Comparison of ENCODE assay signal across 27 mouse cellular contexts in genomic region chr1:77859931-77860330, GRCm38 (mm10).
"Had no signal": no experiment of that assay in that cellular context is flagged by ENCODE, and none has a peak within 500 bp of the region (broad histone marks: within the 10 kb centered on the region; RNA-seq: fewer than 3 reads in every experiment).

No protein-coding gene starts in this region.

- H3K27me3 ChIP-seq: embryonic facial prominence, embryonic 12.5 days; embryonic facial prominence, embryonic 13.5 days; embryonic facial prominence, embryonic 15.5 days; forebrain, embryonic 12.5 days; forebrain, embryonic 13.5 days; forebrain, embryonic 15.5 days had no signal

- H3K4me1 ChIP-seq: embryonic facial prominence, embryonic 10.5 days; embryonic facial prominence, embryonic 12.5 days; embryonic facial prominence, embryonic 13.5 days; embryonic facial prominence, embryonic 15.5 days; forebrain, embryonic 10.5 days; forebrain, embryonic 12.5 days; forebrain, embryonic 13.5 days; forebrain, embryonic 15.5 days had no signal

- H3K36me3 ChIP-seq: embryonic facial prominence, embryonic 10.5 days; embryonic facial prominence, embryonic 12.5 days; embryonic facial prominence, embryonic 13.5 days; embryonic facial prominence, embryonic 15.5 days; forebrain, embryonic 10.5 days; forebrain, embryonic 12.5 days; forebrain, embryonic 15.5 days had no signal

- H3K4me2 ChIP-seq: embryonic facial prominence, embryonic 12.5 days; embryonic facial prominence, embryonic 13.5 days; embryonic facial prominence, embryonic 15.5 days; forebrain, embryonic 12.5 days; forebrain, embryonic 13.5 days; forebrain, embryonic 15.5 days had no signal

- H3K9me3 ChIP-seq: embryonic facial prominence, embryonic 10.5 days; embryonic facial prominence, embryonic 12.5 days; embryonic facial prominence, embryonic 13.5 days; embryonic facial prominence, embryonic 15.5 days; forebrain, embryonic 10.5 days; forebrain, embryonic 12.5 days; forebrain, embryonic 13.5 days; forebrain, embryonic 15.5 days had no signal

- H3K4me3 ChIP-seq: embryonic facial prominence, embryonic 10.5 days; embryonic facial prominence, embryonic 12.5 days; embryonic facial prominence, embryonic 13.5 days; embryonic facial prominence, embryonic 15.5 days; erythroblast, embryonic 14.5 days; forebrain, embryonic 10.5 days; forebrain, embryonic 12.5 days; forebrain, embryonic 13.5 days; forebrain, embryonic 15.5 days; gastrocnemius, adult 2 months; heart, adult 2 months had no signal

- ATAC-seq: forebrain, embryonic 13.5 days; forebrain, embryonic 14.5 days; forebrain, embryonic 15.5 days; forebrain, embryonic 16.5 days; forebrain, postnatal 0 days had no signal

- DNase-seq: cerebellum, adult 9-10 months; cerebellum, adult 9-11 months; cerebellum, postnatal 10 days; cerebellum, postnatal 14 days; cerebellum, postnatal 25 days; cerebellum, postnatal 36 days; embryo, embryonic 11 days; forebrain, postnatal 0 days; gastrocnemius, adult 2 months; gastrocnemius, postnatal 10 days; gastrocnemius, postnatal 14 days; gastrocnemius, postnatal 25 days; gastrocnemius, postnatal 36 days; heart, adult 11 months; heart, adult 18-20 months; heart, adult 2 months had no signal

- H3K27ac ChIP-seq: embryonic facial prominence, embryonic 10.5 days; embryonic facial prominence, embryonic 12.5 days; embryonic facial prominence, embryonic 13.5 days; embryonic facial prominence, embryonic 15.5 days; forebrain, embryonic 10.5 days; forebrain, embryonic 12.5 days; forebrain, embryonic 13.5 days; forebrain, embryonic 15.5 days; gastrocnemius, adult 2 months; heart, adult 2 months had no signal

- H3K9ac ChIP-seq: embryonic facial prominence, embryonic 12.5 days; embryonic facial prominence, embryonic 13.5 days; embryonic facial prominence, embryonic 15.5 days; forebrain, embryonic 12.5 days; forebrain, embryonic 13.5 days; forebrain, embryonic 15.5 days; forebrain, postnatal 0 days had no signal
